Mouse (Mus musculus): ENCODE data around the gene Kiz. TPM values are rescaled to one million over a fixed set of nuclear protein-coding genes. Genes with fewer than 3 reads are reported as not detected.
A peak's percentile ranks its signal among the peaks of the same experiment; 100 is the strongest.

Kiz gene
- polyA plus RNA-seq, 1 experiment from 2014 or later: 32.3 TPM

DNA sequence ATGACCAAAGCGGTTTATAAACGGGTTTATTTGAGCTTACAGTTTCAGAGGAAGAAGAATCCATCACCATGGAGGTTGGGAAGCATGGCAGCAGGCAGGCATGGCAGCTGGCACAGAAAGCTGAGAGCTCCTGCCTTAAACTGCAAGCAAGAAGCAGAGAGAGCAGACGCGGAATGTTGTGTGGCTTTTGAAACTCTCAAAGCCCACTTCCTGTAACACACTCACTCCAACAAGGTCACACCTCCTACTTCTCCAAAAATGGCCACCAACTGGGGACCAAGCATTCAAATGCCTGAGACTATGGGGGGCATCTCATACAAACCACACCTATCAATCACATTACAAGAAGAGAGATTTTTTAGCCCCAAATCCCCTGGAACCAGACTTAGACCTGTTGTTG, 154.5 kb downstream of the Kiz start:
- no peak for ATAC-seq (ENCODE audit: low FRiP score, low read depth)
- Histone ChIP-seq H3K36me3 (peaks cover 4% of the 10 kb centered on the region; the same call in 1 of the 2 replicates), H3K9me3 (no peaks in the 10 kb centered on the region), H3K9ac (no peak overlapping the region), H3K4me3 (no peak overlapping the region), H3K4me1 (peaks cover 18% of the 10 kb centered on the region), H3K27me3 (no peaks in the 10 kb centered on the region), H3K27ac (no peak overlapping the region), H3K4me2 (replicated peaks) (no peak overlapping the region)
- WGBS: 91% methylated on average over 4 of the region's 4 CpGs

DNA sequence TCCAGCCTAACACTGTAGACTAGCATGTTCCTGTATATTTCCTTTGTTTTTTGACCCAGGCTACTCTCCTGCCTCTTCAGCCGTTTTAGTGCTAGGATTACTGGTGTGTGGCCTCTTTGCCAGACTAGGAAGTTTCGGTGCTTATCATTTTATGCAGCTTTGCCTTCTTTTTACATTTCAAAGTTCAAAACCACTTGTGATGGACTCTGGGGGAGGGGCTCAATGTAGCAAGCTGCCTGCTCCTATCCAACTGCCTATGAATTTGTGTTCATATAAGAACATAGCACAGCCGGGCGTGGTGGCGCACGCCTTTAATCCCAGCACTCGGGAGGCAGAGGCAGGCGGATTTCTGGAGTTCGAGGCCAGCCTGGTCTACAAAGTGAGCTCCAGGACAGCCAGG, 155.3 kb downstream of the Kiz start:
- WGBS: 92% methylated on average over 9 of the region's 9 CpGs
- no peak overlapping the region for H3K4me2 ChIP-seq (replicated peaks)
- peaks cover 4% of the 10 kb centered on the region; the same call in 1 of the 2 replicates for H3K36me3 ChIP-seq

DNA sequence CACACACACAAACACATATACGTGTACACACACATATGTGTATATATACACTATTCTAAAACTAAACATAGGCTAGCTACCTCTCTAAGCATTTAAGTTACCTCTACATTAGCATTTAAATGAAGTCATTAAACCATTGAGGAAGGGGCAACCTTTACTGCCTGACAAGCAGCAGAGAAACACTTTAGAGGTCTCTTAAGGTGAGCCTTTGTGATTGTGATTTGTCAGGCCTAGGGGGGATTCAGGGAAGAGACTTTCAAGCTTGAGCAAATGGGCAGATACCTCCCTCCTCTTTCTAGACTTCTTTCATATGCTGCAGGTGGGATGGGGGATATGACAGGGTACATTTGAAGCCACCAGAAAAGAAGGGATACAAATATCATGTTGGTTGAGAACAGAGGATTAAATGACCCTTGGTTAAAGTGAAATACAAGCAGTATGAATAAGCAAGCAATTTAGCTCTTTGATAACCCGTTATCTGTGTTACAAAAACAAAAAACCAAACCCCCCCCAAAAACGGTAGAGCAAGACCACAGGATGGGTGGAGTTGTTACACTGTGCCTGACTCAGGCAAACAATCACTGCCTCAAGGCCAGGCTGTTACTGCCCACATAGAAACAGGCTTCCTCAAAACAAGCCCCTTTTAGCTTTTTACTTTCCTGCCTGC, 155.9 kb downstream of the Kiz start:
- Histone ChIP-seq H3K4me2 (replicated peaks) (peak overlapping the region; percentile 72), H3K36me3 (peaks cover 7% of the 10 kb centered on the region; the same call in 1 of the 2 replicates), H3K9ac (peak overlapping the region; percentile 91), H3K4me1 (peaks cover 18% of the 10 kb centered on the region), H3K27me3 (no peaks in the 10 kb centered on the region), H3K27ac (peak overlapping the region; percentile 99), H3K9me3 (no peaks in the 10 kb centered on the region), H3K4me3 (peak overlapping the region; percentile 90)
- no peak for ATAC-seq (ENCODE audit: low FRiP score, low read depth)
- 75% methylated on average over 3 of the region's 3 CpGs for WGBS

More for the DNA sequence above, 155.3 kb downstream of the Kiz start:
- Histone ChIP-seq H3K27ac (no peak overlapping the region), H3K9me3 (no peaks in the 10 kb centered on the region), H3K27me3 (no peaks in the 10 kb centered on the region), H3K4me1 (peaks cover 18% of the 10 kb centered on the region), H3K4me3 (no peak overlapping the region), H3K9ac (no peak overlapping the region)
- ATAC-seq (ENCODE audit: low FRiP score, low read depth): no peak

DNA sequence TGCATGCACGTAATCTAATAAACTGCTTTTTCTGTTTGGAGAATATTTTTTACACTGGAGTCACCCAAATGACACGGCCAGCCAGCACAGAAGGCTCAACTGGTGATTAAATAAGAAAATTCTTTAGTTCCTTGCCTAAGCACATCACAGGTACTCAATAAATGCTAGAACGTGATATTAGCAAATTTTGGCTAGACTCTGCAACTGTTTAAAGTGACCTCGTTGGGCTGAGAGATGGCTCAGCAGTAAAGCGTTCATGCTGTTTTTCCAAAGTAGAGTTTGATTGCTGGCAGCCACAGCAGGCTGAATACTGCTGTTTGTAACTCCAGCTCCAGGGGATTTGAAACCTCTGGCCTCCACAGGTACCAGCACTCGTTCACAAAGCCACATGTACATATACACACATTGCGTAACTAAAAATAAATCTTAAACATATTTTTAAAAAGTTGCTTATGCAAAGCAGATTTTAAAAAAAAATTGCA, 156.5 kb downstream of the Kiz start:
- H3K4me3 ChIP-seq: peak overlapping the region; percentile 90
- no peak for ATAC-seq (ENCODE audit: low FRiP score, low read depth)
- 30% methylated on average over 7 of the region's 7 CpGs for WGBS
- H3K36me3 ChIP-seq: peaks cover 8% of the 10 kb centered on the region; the same call in 1 of the 2 replicates
- H3K4me2 ChIP-seq (replicated peaks): peak overlapping the region; percentile 72
- no peaks in the 10 kb centered on the region for H3K9me3 ChIP-seq
- peaks cover 18% of the 10 kb centered on the region for H3K4me1 ChIP-seq
- peak overlapping the region; percentile 91 for H3K9ac ChIP-seq
- peak overlapping the region; percentile 99 for H3K27ac ChIP-seq
- H3K27me3 ChIP-seq: no peaks in the 10 kb centered on the region

DNA sequence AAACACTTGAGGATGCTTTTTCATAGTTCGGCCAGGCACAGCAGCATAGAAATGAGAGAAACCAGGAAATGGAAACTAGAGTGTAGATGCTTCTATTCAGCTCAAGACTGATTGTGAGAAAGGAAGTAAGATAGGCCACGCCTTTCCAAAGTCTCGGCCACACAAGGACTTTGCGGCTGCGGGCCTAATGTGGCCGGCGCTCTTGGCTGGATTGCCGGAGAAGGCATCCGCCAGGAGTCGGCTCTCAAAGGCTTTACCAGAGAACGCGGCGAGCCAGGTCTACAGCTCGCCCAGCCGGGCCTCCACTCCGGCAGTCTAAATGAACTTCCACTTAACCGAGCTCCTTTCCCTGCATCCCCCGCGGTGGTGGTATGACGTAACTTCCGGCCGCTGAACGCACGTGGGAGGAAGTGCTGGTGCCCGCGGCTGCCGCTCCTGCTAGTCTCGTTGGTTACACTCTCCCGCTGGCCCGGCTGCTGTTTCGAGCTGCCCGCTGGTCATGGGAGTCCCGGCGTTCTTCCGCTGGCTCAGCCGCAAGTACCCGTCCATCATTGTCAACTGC, 157.0 kb downstream of the Kiz start, which contains the start of gene Xrn2:
Gene Xrn2 (plus strand): TSS at position 374 of the 562 bp plus-strand sequence.
- peak; percentile 95 for ATAC-seq (ENCODE audit: low FRiP score, low read depth)
- peak within 1 kb of the TSS; percentile 91 for H3K9ac ChIP-seq
- whole genome bisulfite sequencing: under 1% methylated on average over 37 of the region's 37 CpGs
- no peaks in the 10 kb centered on the region for H3K9me3 ChIP-seq
- H3K4me2 ChIP-seq (replicated peaks): peak within 1 kb of the TSS; percentile 72
- peak within 1 kb of the TSS; percentile 90 for H3K4me3 ChIP-seq
- H3K36me3 ChIP-seq: peaks cover 8% of the 10 kb centered on the region; the same call in 1 of the 2 replicates
- peaks cover 18% of the 10 kb centered on the region for H3K4me1 ChIP-seq
- no peaks in the 10 kb centered on the region for H3K27me3 ChIP-seq
- peak within 1 kb of the TSS; percentile 99 for H3K27ac ChIP-seq

DNA sequence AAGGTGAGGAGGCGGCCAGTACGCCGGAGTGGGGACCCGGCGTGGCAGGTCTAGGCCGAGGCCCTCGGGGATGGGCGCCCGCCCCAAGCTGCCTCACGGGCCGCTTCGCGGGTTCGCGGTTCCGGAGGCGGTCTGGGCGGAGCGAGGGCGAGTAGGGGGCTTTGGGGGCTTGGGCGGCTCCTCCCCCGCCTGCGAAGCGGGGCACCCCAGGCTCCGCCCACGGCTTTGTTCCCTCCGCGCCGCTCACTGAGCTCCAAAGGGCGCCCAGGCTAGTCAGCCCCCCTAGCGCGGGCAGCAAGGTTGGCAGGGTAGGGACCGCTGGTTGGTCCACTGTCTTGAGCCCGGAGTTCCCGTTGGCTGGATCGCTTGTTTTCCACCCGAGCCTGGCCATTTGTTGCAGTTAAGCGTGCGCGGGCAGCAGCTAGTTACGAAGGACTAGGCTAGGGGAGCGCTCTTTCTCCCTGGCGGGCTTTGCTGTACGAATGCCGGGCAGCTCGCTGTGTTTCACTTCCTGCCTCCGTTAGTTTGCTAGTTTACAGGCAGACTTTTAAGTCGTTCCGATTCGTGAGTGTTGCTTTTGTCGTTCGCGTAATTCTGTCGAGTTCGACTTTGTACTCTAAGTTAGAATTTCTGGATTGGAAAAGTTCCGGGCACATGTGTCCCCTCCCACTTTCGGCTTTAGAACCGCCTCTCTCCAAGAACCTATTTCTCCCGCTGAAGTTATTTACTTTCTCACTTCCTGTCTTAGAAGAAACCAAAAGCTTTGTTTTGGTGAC, 157.7 kb downstream of the Kiz start:
- H3K27me3 ChIP-seq: no peaks in the 10 kb centered on the region
- H3K4me2 ChIP-seq (replicated peaks): peak overlapping the region; percentile 72
- H3K4me1 ChIP-seq: peaks cover 18% of the 10 kb centered on the region
- H3K4me3 ChIP-seq: peak overlapping the region; percentile 90
- peak overlapping the region; percentile 99 for H3K27ac ChIP-seq
- ATAC-seq (ENCODE audit: low FRiP score, low read depth): peak; percentile 92
- peaks cover 8% of the 10 kb centered on the region; the same call in 1 of the 2 replicates for H3K36me3 ChIP-seq
- under 1% methylated on average over 58 of the region's 59 CpGs for WGBS
- H3K9me3 ChIP-seq: no peaks in the 10 kb centered on the region
- peak overlapping the region; percentile 91 for H3K9ac ChIP-seq

DNA sequence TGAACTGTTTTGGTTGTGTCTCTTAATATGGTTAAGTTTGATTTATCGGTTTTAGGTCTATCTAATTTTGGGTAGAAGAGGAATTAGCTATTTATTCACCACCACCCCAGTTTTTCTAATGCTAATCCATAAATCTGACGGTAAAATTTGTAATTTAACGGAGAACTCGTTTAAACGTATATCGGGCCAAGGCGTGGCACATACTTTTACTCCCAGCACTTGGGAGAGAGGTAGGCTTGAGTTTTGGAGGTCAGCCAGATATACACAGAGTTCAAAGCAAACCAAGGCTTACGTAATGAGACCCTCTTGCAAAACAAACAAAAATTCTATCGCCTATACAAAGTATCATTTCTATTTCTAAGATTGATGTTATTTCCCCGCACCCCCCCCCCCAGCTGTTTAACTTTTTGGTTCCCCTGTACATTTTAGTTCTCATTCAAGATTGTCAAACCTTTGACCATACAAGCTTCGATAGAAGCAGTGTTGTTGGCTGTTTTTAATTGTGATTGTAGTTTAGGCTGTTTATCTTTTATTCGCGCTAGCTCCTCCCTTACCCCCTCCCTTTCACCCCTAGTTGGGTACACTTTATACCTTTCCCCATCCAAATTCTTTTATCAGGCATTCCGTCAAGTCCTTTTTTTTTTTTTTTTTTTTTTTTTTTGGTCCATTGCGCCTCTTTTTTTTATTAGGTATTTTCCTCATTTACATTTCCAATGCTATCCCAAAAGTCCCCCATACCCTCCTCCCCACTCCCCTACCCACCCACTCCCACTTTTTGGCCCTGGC, 158.6 kb downstream of the Kiz start:
- 24% methylated on average over 15 of the region's 15 CpGs for WGBS
- Histone ChIP-seq H3K9ac (peak overlapping the region; percentile 91), H3K36me3 (peaks cover 8% of the 10 kb centered on the region; the same call in 1 of the 2 replicates), H3K4me2 (replicated peaks) (peak overlapping the region; percentile 72), H3K27ac (peak overlapping the region; percentile 99), H3K9me3 (no peaks in the 10 kb centered on the region), H3K4me3 (peak overlapping the region; percentile 90), H3K4me1 (peaks cover 18% of the 10 kb centered on the region), H3K27me3 (no peaks in the 10 kb centered on the region)
- ATAC-seq (ENCODE audit: low FRiP score, low read depth): no peak

Other genes with a start within 250 kb of the Kiz start
- gene Xrn2, start 157.1 kb downstream of the Kiz start, polyA plus RNA-seq (2015; fragmentation: Nextera tagmentation; extraction: Ambion mirVana): 85.0 and 87.5 TPM in 2 replicates
- gene Nkx2-4, start 229.6 kb downstream of the Kiz start, polyA plus RNA-seq (2015; fragmentation: Nextera tagmentation; extraction: Ambion mirVana): not detected in 2 replicates

Data from limb, embryonic 13.5 days (tissue).